Mouse (Mus musculus) spleen, adult 2 months (tissue): ENCODE results near the gene Ttc30a2.

Experiments used
- CTCF ChIP-seq: fragments of 200-500 bp; IDR thresholded peaks from 2 replicates; pipeline ENCODE4 v1.5.1; 2011; ENCODE audit warnings: mild to moderate bottlenecking, inconsistent platforms; ENCODE audit not compliant: insufficient read depth, insufficient read length, insufficient replicate concordance; ENCODE audit errors: extremely low read depth
- POLR2A ChIP-seq: fragments of 200-500 bp; IDR thresholded peaks from 2 replicates; pipeline ENCODE4 v1.6.1; 2011; ENCODE audit warnings: low read depth, low read length, inconsistent platforms

GRCm38 (mm10) chr2:75953320-75953719, 24.6 kb downstream of the Ttc30a2 start:
- TF ChIP-seq POLR2A, result no peak
- no peak for TF ChIP-seq CTCF
